Mouse (Mus musculus): ENCODE results near the gene Ercc6l2. TPM values are rescaled to one million over a fixed set of nuclear protein-coding genes. Genes with fewer than 3 reads are reported as not detected.

Ercc6l2 gene
- polyA plus RNA-seq, 1 experiment = 6.2 TPM

DNA sequence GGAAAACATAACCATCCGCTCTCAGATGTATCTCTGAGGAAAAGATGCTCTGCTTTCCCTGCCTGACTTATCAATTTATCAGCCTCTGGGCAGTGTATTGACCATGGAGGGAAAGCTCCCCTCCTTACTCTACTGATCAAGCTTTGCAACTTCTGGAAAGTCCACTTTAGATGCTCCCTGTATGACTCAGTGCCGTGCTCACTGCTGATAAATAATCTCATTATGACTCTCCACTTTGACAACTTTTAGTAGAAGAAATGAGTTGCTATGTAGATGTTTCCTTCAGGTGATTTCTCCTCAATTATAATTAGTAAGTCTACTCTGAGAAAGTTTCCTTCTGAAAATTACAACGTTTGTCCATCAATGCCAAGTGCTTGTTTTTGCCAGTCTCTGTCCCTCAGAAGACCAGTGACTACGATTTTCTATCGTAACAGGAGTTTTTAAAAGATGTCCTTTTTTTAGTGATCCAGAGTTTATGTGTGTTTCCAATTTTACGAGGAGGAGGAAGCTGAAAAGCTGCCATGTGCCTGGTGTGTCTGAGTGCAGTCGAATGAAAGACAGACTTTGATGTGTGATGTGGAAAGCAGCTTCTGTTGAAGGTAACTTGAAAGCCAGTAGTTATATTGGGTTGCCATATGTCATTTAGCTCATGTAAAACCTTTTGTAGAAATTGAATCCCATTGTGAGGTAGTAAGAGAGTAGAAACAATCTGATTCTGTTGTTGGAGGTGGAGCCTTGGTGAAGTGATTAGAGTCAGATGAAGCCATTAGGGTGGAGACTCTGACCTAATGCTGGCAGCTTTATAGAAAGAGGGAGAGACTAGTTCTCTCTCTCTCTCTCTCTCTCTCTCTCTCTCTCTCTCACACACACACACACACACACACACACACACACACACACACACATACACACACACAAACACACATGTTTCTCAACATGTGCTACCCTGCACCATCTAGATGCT lies 21.4 kb upstream of the Ercc6l2 start:
- 78% methylated on average over 7 of the region's 7 CpGs for WGBS

GRCm38 (mm10) chr13:63798677-63799076 lies 16.4 kb upstream of the Ercc6l2 start:
- no peak overlapping the region for H3K27ac ChIP-seq (ENCODE audit: control insufficient read depth, insufficient read depth, low read length)
- no peak for TF ChIP-seq POLR2A (IDR thresholded peaks at IDR 0.05; ENCODE audit: control insufficient read depth, extremely low read depth, insufficient read depth, low read length, poor library complexity)
- no peak for TF ChIP-seq CTCF (IDR thresholded peaks at IDR 0.05; ENCODE audit: borderline replicate concordance, control insufficient read depth, extremely low read depth, insufficient read depth, low read length, poor library complexity)
- DNase-seq = no peak
- no peaks in the 10 kb centered on the region for H3K27me3 ChIP-seq (ENCODE audit: control insufficient read depth, insufficient read depth, low read length)
- over 99% methylated on average over 3 of the region's 3 CpGs for WGBS
- H3K4me3 ChIP-seq (ENCODE audit: control insufficient read depth, insufficient read depth, low read length) = no peak overlapping the region
- no peaks in the 10 kb centered on the region for H3K36me3 ChIP-seq (ENCODE audit: control insufficient read depth, insufficient read depth, low read length)
- no peaks in the 10 kb centered on the region for H3K4me1 ChIP-seq (replicated peaks; ENCODE audit: control insufficient read depth, insufficient read depth, low read length)

More for the DNA sequence above, 21.4 kb upstream of the Ercc6l2 start:
- TF ChIP-seq CTCF (IDR thresholded peaks at IDR 0.05; ENCODE audit: borderline replicate concordance, control insufficient read depth, extremely low read depth, insufficient read depth, low read length, poor library complexity) (no peak), POLR2A (IDR thresholded peaks at IDR 0.05; ENCODE audit: control insufficient read depth, extremely low read depth, insufficient read depth, low read length, poor library complexity) (no peak)
- H3K27ac ChIP-seq (ENCODE audit: control insufficient read depth, insufficient read depth, low read length) = no peak overlapping the region
- no peaks in the 10 kb centered on the region for H3K4me1 ChIP-seq (replicated peaks; ENCODE audit: control insufficient read depth, insufficient read depth, low read length)
- DNase-seq = no peak
- no peaks in the 10 kb centered on the region for H3K27me3 ChIP-seq (ENCODE audit: control insufficient read depth, insufficient read depth, low read length)
- no peak overlapping the region for H3K4me3 ChIP-seq (ENCODE audit: control insufficient read depth, insufficient read depth, low read length)
- no peaks in the 10 kb centered on the region for H3K36me3 ChIP-seq (ENCODE audit: control insufficient read depth, insufficient read depth, low read length)

DNA sequence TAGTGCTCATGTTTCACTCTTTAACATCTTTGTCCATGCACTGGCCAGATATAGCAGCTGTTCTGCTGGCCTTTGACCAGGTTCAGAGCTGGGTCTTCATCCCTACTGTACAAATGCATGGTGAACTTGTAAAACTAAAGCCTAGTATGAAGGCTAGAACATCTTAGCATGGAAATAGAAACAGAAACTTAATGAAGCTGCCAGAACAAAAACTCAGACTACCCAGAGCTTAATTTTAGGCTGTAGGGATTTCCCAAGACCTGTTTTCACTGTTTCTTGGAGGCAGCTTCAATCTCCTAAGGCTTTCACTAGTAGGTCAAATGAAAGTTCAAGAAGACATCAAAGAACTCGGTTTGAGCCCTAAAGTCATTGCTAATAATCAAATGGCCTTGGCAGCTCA lies 15.1 kb upstream of the Ercc6l2 start:
- H3K27me3 ChIP-seq (ENCODE audit: control insufficient read depth, insufficient read depth, low read length) = no peaks in the 10 kb centered on the region
- H3K36me3 ChIP-seq (ENCODE audit: control insufficient read depth, insufficient read depth, low read length) = no peaks in the 10 kb centered on the region
- no peak overlapping the region for H3K27ac ChIP-seq (ENCODE audit: control insufficient read depth, insufficient read depth, low read length)
- no peaks in the 10 kb centered on the region for H3K4me1 ChIP-seq (replicated peaks; ENCODE audit: control insufficient read depth, insufficient read depth, low read length)
- no peak for TF ChIP-seq CTCF (IDR thresholded peaks at IDR 0.05; ENCODE audit: borderline replicate concordance, control insufficient read depth, extremely low read depth, insufficient read depth, low read length, poor library complexity)
- no peak for TF ChIP-seq POLR2A (IDR thresholded peaks at IDR 0.05; ENCODE audit: control insufficient read depth, extremely low read depth, insufficient read depth, low read length, poor library complexity)
- no peak for DNase-seq
- WGBS = 75% methylated on average over 1 of the region's 1 CpGs
- H3K4me3 ChIP-seq (ENCODE audit: control insufficient read depth, insufficient read depth, low read length) = no peak overlapping the region

GRCm38 (mm10) chr13:63801289-63801688 lies 13.8 kb upstream of the Ercc6l2 start:
- 96% methylated on average over 1 of the region's 1 CpGs for WGBS
- Histone ChIP-seq H3K4me1 (replicated peaks; ENCODE audit: control insufficient read depth, insufficient read depth, low read length) (no peaks in the 10 kb centered on the region), H3K27me3 (ENCODE audit: control insufficient read depth, insufficient read depth, low read length) (no peaks in the 10 kb centered on the region), H3K36me3 (ENCODE audit: control insufficient read depth, insufficient read depth, low read length) (no peaks in the 10 kb centered on the region), H3K27ac (ENCODE audit: control insufficient read depth, insufficient read depth, low read length) (no peak overlapping the region), H3K4me3 (ENCODE audit: control insufficient read depth, insufficient read depth, low read length) (no peak overlapping the region)
- DNase-seq = no peak
- TF ChIP-seq CTCF (IDR thresholded peaks at IDR 0.05; ENCODE audit: borderline replicate concordance, control insufficient read depth, extremely low read depth, insufficient read depth, low read length, poor library complexity) (no peak), POLR2A (IDR thresholded peaks at IDR 0.05; ENCODE audit: control insufficient read depth, extremely low read depth, insufficient read depth, low read length, poor library complexity) (no peak)

GRCm38 (mm10) chr13:63807233-63807632 lies 7.8 kb upstream of the Ercc6l2 start:
- Histone ChIP-seq H3K4me3 (ENCODE audit: control insufficient read depth, insufficient read depth, low read length) (no peak overlapping the region), H3K36me3 (ENCODE audit: control insufficient read depth, insufficient read depth, low read length) (no peaks in the 10 kb centered on the region), H3K4me1 (replicated peaks; ENCODE audit: control insufficient read depth, insufficient read depth, low read length) (peaks cover 6% of the 10 kb centered on the region), H3K27me3 (ENCODE audit: control insufficient read depth, insufficient read depth, low read length) (no peaks in the 10 kb centered on the region), H3K27ac (ENCODE audit: control insufficient read depth, insufficient read depth, low read length) (peak overlapping the region; percentile 50)
- no peak for DNase-seq
- TF ChIP-seq POLR2A (IDR thresholded peaks at IDR 0.05; ENCODE audit: control insufficient read depth, extremely low read depth, insufficient read depth, low read length, poor library complexity) = no peak
- TF ChIP-seq CTCF (IDR thresholded peaks at IDR 0.05; ENCODE audit: borderline replicate concordance, control insufficient read depth, extremely low read depth, insufficient read depth, low read length, poor library complexity) = no peak
- 91% methylated on average over 1 of the region's 1 CpGs for WGBS

GRCm38 (mm10) chr13:63807979-63808378 lies 7.1 kb upstream of the Ercc6l2 start:
- 11% methylated on average over 3 of the region's 3 CpGs for WGBS
- TF ChIP-seq POLR2A (IDR thresholded peaks at IDR 0.05; ENCODE audit: control insufficient read depth, extremely low read depth, insufficient read depth, low read length, poor library complexity) = no peak
- TF ChIP-seq CTCF (IDR thresholded peaks at IDR 0.05; ENCODE audit: borderline replicate concordance, control insufficient read depth, extremely low read depth, insufficient read depth, low read length, poor library complexity) = no peak
- H3K27me3 ChIP-seq (ENCODE audit: control insufficient read depth, insufficient read depth, low read length) = no peaks in the 10 kb centered on the region
- H3K36me3 ChIP-seq (ENCODE audit: control insufficient read depth, insufficient read depth, low read length) = no peaks in the 10 kb centered on the region
- DNase-seq = peak; percentile 37
- H3K27ac ChIP-seq (ENCODE audit: control insufficient read depth, insufficient read depth, low read length) = no peak overlapping the region
- H3K4me3 ChIP-seq (ENCODE audit: control insufficient read depth, insufficient read depth, low read length) = no peak overlapping the region
- H3K4me1 ChIP-seq (replicated peaks; ENCODE audit: control insufficient read depth, insufficient read depth, low read length) = peaks cover 6% of the 10 kb centered on the region
